Mouse (Mus musculus): ENCODE results near the gene Cldn3. TPM values are rescaled to one million over a fixed set of nuclear protein-coding genes. Genes with fewer than 3 reads are reported as not detected.
"Not testable (repeated sequence)": the region's sequence is repeated elsewhere in the genome, so short reads cannot be mapped to it uniquely, and the experiment has no call there.

The Cldn3 gene
- under 1 TPM; 0.62 to 0.75 TPM for total RNA-seq (2021)
- polyA plus RNA-seq (2012; rRNA removed), result 2.9 and 3.7 TPM in 2 replicates
- long read RNA-seq, result 0 reads

DNA sequence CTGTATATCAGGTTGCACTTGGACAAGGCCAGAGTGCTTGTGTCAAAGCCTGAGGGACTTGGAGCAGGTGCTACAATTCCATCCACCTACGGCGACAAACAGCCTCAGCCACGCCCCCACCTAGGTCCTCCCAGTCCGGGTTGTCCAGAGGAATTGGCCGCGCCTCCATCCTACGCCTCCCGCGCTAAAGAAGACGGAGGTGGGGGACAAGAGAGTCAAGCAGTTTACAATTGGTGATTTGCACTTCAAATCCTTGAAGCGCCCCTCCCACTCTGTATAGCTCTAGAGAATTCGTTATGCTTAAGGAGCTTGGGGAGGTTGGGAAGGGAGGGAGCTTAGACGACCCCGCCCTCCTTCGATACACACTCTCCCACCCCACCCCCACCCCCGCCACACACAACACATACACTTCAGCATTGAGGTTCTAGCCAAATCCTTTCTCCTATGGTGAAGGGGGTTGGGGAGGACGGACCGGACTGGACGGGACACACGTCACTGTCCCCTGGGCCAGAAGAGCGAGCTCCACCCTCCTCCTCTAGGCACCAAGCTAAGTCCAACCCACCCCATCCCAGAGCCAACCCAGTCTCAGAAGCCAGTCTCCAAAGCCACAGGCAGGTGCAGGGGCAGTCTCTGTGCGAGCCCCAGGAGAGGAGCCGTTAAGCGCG lies at the start of gene Cldn3:
TSS of gene Cldn3 (plus strand) at position 582 of the 665 bp plus-strand sequence.
- DNase-seq, result peak; percentile 56

- DNase-seq, result no peak
These were observed 49.3 kb upstream of the Cldn3 start for GRCm38 (mm10) chr5:134936626-134937185.

DNA sequence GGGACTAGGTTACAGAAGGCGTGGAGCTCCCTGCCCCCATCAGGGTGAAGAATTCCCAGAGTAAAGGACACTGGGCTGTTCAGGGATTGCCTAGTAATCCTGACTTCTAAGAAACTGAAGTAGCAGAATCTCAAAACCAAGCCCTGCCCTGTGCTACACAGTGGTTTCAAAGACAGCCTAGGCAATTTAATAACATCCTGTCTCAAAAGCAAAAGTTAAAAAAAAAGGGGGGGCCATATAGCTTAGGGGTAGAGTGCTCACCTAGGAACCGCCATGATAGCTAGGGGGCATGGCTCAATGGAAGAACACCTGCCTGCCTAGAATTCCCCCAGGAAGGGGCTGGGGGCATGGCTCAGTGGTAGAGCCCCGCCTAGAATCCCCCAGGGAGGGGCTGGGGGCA lies 46.9 kb upstream of the Cldn3 start:
- DNase-seq, result no peak

DNA sequence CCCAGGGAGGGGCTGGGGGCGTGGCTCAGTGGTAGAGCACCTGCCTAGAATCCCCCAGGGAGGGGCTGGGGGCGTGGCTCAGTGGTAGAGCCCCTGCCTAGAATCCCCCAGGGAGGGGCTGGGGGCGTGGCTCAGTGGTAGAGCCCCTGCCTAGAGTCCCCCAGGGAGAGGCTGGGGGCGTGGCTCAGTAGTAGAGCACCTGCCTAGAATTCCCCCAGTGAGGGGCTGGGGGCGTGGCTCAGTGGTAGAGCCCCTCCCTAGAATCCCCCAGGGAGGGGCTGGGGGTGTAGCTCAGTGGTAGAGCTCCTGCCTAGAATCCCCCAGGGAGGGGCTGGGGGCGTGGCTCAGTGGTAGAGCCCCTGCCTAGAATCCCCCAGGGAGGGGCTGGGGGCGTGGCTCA lies 46.5 kb upstream of the Cldn3 start:
- not testable (repeated sequence) for DNase-seq

DNA sequence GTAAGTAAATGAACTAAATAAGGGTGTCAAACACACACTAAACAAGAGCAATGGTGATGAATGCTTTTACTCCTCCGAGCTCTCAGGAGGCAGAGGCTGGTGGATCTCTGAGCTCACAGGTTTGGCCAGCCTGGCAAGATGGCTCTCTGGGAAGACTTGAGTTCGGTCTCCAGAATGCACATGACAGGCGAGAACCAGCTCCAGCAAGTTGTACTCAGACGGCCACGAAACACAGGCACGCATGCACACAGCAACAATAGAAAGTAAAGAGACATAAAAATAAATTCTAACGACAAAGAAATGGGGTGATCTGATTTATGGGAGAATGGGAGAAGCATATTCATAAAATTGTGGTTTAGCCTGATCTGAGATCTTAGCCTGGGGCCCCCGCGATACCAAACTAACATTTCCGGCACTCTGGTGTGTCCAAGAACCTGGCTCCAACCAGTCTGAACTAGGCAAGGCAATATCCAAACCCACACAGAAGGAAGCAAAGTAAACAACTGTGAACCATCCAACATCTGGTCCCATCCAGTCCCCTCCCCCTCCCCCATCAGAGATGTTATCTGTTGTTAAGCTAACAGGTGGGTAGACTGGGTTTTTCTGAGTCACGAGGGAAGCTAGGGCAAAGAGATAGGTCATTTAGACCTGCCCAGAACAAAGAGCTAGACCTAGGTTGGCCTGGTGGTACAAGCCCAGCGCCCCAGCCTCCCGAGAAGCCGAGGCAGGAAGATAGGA lies 44.4 kb upstream of the Cldn3 start:
- no peak for DNase-seq

- peak; percentile 70 for DNase-seq
These were observed 43.3 kb upstream of the Cldn3 start for GRCm38 (mm10) chr5:134942740-134943139.

DNA sequence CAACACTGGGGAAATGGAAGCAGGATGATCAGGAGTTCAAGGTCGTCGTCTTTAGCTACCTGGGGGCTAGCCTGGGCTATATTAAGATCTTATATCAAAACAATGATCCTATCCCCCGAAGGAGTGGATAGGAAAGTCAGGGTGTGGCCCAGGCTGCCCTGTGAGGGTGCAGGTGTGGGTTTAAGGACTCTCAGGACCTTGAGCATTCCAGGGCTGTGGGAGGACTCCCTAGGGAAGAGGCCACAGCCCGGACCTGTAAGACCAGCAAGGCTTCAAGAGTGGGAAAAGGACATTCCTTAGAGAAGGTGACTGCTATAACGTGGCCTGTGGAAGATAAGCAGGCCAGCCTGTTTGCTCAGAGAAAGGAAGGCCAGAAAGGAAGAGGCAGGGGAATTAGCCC lies 41.8 kb upstream of the Cldn3 start:
- DNase-seq, result no peak

DNA sequence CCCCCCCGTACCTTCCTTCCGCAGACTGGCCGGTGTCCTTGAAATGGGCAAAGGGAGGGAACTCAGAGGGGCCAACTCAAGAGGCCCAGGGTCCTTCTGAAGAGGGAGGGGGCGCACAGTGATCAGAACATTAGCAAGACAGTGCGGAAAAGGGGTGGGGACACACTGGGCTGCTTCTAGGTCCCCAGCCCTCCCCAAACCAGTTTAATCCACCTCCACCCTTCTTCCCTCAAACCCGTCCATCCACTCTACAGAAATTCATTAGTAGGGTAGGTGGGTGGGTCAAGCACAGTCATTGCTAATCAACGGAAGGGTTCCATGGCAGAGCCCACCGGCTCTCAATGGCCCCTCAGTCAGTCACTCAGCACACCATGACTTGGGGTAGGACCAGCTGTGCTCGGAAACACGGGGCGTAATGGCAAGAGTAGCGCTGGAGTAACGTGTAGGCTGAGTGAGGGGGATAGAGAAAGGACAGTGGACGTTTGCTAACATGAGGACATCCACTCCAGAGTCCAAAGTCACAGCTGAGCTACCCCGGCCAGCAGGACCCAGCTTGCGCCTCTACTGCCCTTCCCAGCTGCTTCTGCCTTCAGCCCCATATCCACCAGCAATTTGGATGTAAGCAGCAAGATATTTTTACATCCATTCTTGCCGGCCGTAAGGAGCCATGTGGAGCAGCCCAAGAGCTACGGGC lies 40.6 kb upstream of the Cldn3 start:
- no peak for DNase-seq

DNA sequence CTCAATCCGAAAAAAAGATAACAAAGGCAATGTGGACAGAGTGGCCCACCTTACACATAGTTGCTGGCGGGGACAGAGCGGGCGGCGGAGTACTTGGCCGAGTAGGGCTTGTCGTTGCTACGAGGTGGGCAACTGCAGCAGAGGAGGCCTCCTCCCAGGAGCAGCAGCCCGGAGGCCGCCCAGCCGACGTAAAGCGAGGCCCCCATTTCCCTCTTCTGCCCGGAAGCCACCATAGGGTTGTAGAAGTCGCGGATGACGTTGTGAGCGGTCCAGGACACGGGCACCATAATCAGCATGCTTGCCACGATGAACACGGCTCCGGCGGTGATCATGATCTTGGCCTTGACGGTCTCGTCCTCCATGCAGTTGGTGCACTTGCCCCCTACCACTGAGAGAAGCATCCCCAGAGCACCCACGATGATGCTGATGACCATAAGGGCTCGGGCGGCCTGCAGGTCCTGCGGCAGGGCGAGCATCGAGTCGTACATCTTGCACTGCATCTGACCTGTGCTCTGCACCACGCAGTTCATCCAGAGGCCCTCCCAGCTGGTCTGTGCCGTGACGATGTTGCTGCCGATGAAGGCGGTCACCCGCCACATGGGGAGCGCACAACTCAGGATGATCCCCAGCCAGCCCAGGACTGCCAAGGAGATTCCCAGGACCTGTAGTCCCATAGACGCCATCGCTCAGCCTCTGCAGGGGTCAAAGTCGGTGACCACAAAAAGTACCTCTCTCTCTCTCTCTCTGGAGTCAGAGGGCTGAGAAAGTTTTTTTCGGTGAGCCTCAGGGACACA lies 39.8 kb upstream of the Cldn3 start:
- DNase-seq, result no peak

- DNase-seq, result no peak
These were observed 39.2 kb upstream of the Cldn3 start, which contains the start of gene Cldn4 for GRCm38 (mm10) chr5:134946857-134947255. Gene Cldn4 (minus strand): TSS chr5:134946934.

DNA sequence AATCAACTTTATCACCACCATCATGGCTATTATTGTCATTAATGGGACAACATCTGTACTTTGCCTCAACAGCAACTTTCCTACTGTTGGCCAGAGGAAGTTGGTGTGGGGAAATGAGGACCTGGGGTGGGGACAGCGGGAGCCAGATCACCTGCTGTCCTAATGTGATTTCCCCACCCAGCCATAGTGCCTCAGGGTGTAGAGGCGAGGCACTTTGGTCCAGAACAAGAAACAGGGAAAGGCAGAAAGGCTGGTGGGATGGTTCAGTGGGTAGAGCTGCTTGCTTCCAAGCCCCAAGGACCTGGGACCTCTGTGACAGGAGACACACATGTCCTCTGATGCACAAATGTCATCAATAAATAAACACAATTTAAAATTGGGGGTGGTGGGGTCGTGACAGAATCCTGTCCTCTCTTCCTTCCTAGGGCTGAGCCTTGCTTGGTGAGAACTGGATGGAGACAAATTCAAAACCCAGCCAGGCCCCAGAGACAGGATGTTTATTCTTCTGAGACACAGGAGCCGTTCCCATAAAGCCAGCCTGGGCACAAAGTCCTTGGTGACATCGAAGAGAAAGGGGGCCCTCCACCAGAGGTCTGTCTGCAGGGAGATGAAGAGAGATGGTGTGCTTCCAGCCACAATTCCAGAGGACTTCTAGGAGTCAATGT lies 38.5 kb upstream of the Cldn3 start:
- DNase-seq, result no peak

- no peak for DNase-seq
These were observed 38.0 kb upstream of the Cldn3 start for GRCm38 (mm10) chr5:134948085-134948439.

DNA sequence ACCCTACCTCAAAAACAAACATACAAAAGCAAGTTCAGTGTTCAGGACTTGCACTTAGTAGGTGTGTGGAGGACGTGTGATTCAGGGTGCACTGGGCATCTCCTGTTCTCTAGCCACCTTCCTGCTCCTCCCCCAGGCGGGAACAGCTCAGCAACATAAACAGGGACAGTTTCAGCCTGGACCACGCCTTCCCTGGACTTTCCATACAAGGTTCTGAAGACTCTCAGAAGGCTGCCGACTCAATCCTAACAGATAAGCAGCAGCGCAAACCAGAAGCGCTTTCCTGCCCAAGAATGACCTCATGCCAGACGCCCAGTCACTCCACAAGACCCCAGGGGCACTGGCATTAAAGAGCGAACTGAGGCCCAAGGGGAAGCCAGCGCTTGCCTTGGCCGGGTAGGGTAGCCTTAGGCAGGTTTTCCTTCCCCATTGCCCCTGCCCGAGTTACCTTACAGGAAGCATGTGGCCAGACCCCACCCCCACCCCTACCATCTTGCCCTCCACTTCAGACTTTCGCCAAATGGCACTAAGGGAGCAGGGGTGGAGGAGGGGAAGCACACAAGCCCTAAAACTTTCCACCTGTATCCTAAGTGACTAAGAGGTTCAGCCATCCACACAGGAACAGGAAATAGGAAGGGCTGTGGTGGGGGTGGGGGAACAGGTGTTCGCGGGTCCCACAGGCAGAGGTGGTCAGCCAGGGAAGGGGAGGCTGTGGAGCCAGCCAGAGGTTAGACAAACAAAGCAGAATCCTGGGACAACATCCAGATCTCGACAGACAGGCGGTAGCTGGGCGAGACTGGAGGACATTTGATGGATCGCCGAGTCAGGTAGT lies 34.7 kb upstream of the Cldn3 start:
- DNase-seq, result no peak

DNA sequence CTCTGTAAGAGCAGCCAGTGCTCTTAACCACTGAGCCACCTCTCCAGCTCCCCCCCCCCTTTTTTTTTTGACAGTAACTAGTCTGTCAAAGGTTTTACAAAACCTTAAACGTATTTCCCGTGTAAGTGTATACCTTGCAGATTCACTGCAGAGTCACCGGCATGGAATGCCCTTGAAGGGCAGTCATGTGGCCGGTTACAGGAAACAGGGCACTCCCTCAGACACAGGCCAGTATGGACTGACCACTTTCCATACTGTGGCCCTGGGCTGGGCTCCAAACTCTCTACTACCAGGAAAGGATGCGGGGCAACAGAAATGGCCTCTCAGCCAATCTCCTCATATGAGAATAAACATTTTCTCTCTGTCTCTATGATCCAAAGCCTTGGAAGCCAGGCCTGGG lies 30.5 kb upstream of the Cldn3 start:
- DNase-seq, result no peak

DNA sequence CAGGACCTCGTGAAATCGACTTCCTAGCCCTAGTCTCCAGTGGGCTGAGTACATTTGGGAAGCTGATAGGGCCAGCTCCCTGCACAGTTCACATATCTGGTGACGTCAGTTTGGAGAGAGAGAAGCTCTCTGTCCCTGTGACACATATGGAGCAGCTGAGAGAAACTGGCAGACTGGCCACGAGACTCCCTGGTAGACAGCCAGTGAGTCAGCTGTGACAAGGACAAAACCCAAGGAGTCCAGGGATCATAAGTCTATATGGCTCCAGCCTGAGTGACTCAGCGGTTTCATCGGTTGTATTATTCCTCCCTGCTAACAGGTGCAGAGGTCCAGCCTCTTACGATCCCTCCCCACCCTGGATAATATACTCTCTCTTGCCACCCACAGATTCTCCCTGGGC lies 26.9 kb upstream of the Cldn3 start:
- peak; percentile 91 for DNase-seq

- DNase-seq, result no peak
These were observed 25.6 kb upstream of the Cldn3 start for GRCm38 (mm10) chr5:134960430-134960829.

- DNase-seq, result peak; percentile 51
These were observed 24.5 kb upstream of the Cldn3 start for GRCm38 (mm10) chr5:134961519-134961918.

- no peak for DNase-seq
These were observed 22.5 kb upstream of the Cldn3 start for GRCm38 (mm10) chr5:134963546-134963945.

DNA sequence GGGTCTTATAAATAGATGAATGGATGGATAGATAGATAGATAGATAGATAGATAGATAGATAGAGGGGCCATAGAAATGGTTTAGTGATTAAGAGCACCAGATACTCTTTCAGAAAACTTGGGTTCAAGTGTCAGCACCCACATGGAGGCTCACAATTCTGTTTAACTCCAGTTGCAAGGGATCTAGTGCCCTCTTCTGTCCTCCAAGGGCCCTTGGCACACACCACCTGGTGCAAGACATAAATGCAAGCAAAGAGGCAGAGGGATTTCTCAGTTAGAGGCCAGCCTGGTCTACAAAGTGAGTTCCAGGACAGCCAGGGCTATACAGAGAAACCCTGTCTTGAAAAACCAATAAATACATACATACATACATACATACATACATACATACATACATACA lies 21.4 kb upstream of the Cldn3 start:
- DNase-seq, result not testable (repeated sequence)

GRCm38 (mm10) chr5:134965473-134965851 lies 20.6 kb upstream of the Cldn3 start:
- DNase-seq, result peak; percentile 69

Measured in adrenal gland, adult 2 months (tissue).